Comparison of ENCODE assay signal across 9 mouse cellular contexts in genomic region chr15:98792233-98793020, GRCm38 (mm10). TPM values are rescaled to one million over a fixed set of nuclear protein-coding genes. Genes with fewer than 3 reads are reported as not detected.
DNase-seq lines count a peak whose midpoint lies in the region; ATAC-seq and TF ChIP-seq lines count a peak whose summit lies in the region.
"Had no signal": no experiment of that assay in that cellular context is flagged by ENCODE, and none has a peak within 500 bp of the region (broad histone marks: within the 10 kb centered on the region; RNA-seq: fewer than 3 reads in every experiment).

No protein-coding gene starts in this region.

- peak overlapping the region; percentile 30 for H3K4me3 ChIP-seq in embryonic facial prominence, embryonic 12.5 days
- peak overlapping the region; percentile 34 for H3K4me3 ChIP-seq in intestine, postnatal 0 days (ENCODE audit: low read depth, low read length)

- WGBS in embryonic facial prominence, embryonic 12.5 days, result 3% methylated on average over 75 of the region's 75 CpGs
- WGBS in intestine, postnatal 0 days, result 1% methylated on average over 74 of the region's 75 CpGs

- no peak overlapping the region for H3K9ac ChIP-seq in embryonic facial prominence, embryonic 12.5 days
- H3K9ac ChIP-seq in intestine, postnatal 0 days (ENCODE audit: low read depth, low read length), result no peak overlapping the region

- no peak overlapping the region for H3K27ac ChIP-seq in embryonic facial prominence, embryonic 12.5 days
- H3K27ac ChIP-seq in intestine, postnatal 0 days (ENCODE audit: low read depth, low read length), result no peak overlapping the region

- peak; percentile 59 for DNase-seq in layer of hippocampus, adult 9-11 months
- DNase-seq in layer of hippocampus, postnatal 25 days (ENCODE audit: extremely low spot score in 1 of 2, low spot score in 1 of 2), result no peak
- DNase-seq in right cerebral cortex, postnatal 14 days, result peak; percentile 57
- DNase-seq in adrenal gland, adult 2 months, result no peak
- no peak for DNase-seq in ovary, postnatal 10 days (ENCODE audit: low spot score)
- DNase-seq in kidney, postnatal 14 days, result no peak

- no peak for ATAC-seq in embryonic facial prominence, embryonic 12.5 days (ENCODE audit: insufficient number of reproducible peaks, insufficient read depth, low FRiP score, low TSS enrichment)
- ATAC-seq in intestine, postnatal 0 days, result no peak

- no peaks in the 10 kb centered on the region for H3K36me3 ChIP-seq in embryonic facial prominence, embryonic 12.5 days
- no peaks in the 10 kb centered on the region for H3K36me3 ChIP-seq in intestine, postnatal 0 days (ENCODE audit: control insufficient read depth, insufficient read depth)

- H3K27me3 ChIP-seq in embryonic facial prominence, embryonic 12.5 days, result peaks cover 100% of the 10 kb centered on the region
- peaks cover 97% of the 10 kb centered on the region for H3K27me3 ChIP-seq in intestine, postnatal 0 days (replicated peaks; ENCODE audit: control insufficient read depth, insufficient read depth, low read length)

- H3K9me3 ChIP-seq in embryonic facial prominence, embryonic 12.5 days, result no peaks in the 10 kb centered on the region
- no peaks in the 10 kb centered on the region for H3K9me3 ChIP-seq in intestine, postnatal 0 days (ENCODE audit: control insufficient read depth)

- no peak for TF ChIP-seq CTCF in intestine, postnatal 0 days (IDR thresholded peaks at IDR 0.05; ENCODE audit: low read depth)

- H3K4me1 ChIP-seq in embryonic facial prominence, embryonic 12.5 days, result peaks cover 20% of the 10 kb centered on the region
- H3K4me1 ChIP-seq in intestine, postnatal 0 days (replicated peaks; ENCODE audit: control insufficient read depth, insufficient read depth, low read length), result peaks cover 4% of the 10 kb centered on the region; the same call in 1 of the 2 replicates

- H3K4me2 ChIP-seq in embryonic facial prominence, embryonic 12.5 days (replicated peaks), result peak overlapping the region; percentile 45
- H3K4me2 ChIP-seq in intestine, postnatal 0 days (replicated peaks; ENCODE audit: low read depth), result peak overlapping the region; percentile 32

RNA-seq across cellular contexts. Expression of gene Wnt1, which starts 2.8 kb away (rescaled TPM):
- total RNA-seq in layer of hippocampus, postnatal 25 days (2021), result not detected
- 0.13 and 0.38 TPM in 2 replicates for polyA plus RNA-seq in embryonic facial prominence, embryonic 12.5 days (2016; fragmentation: Nextera tagmentation; extraction: Ambion mirVana)
- not detected in 2 replicates for polyA plus RNA-seq in intestine, postnatal 0 days (2015; fragmentation: Nextera tagmentation; extraction: Ambion mirVana)
- total RNA-seq in adrenal gland, adult 2 months (2021), result not detected
- 0.08 TPM in 1 of 2 replicates, not detected in the other for polyA plus RNA-seq in adrenal gland, adult 2 months (2012; rRNA removed)
- total RNA-seq: left cerebral cortex, postnatal 14 days had no signal

RNA-seq across cellular contexts. Expression of gene Wnt10b, which starts 14.5 kb away (rescaled TPM):
- under 1 TPM; 0.31 to 0.37 TPM for total RNA-seq in layer of hippocampus, postnatal 25 days (2021)
- 1.5 and 1.7 TPM in 2 replicates for polyA plus RNA-seq in embryonic facial prominence, embryonic 12.5 days (2016; fragmentation: Nextera tagmentation; extraction: Ambion mirVana)
- 0.08 TPM in 1 of 2 replicates, not detected in the other for polyA plus RNA-seq in intestine, postnatal 0 days (2015; fragmentation: Nextera tagmentation; extraction: Ambion mirVana)
- total RNA-seq in adrenal gland, adult 2 months (2021), result 1 to 10 TPM in 1 of 2 experiments, under 1 TPM in 1; 0.84 to 2.2 TPM
- 0.45 and 2.2 TPM in 2 replicates for polyA plus RNA-seq in adrenal gland, adult 2 months (2012; rRNA removed)

RNA-seq across cellular contexts. Expression of gene Ddn, which starts 16.9 kb away (rescaled TPM):
- 1,000 to 10,000 TPM; 1,586 to 1,599 TPM for total RNA-seq in layer of hippocampus, postnatal 25 days (2021)
- polyA plus RNA-seq in embryonic facial prominence, embryonic 12.5 days (2016; fragmentation: Nextera tagmentation; extraction: Ambion mirVana), result 0.04 TPM in 1 of 2 replicates, not detected in the other
- 0.07 TPM in 1 of 2 replicates, not detected in the other for polyA plus RNA-seq in intestine, postnatal 0 days (2015; fragmentation: Nextera tagmentation; extraction: Ambion mirVana)
- under 1 TPM in 1 of 2 experiments, not detected in 1; 0.35 TPM for total RNA-seq in adrenal gland, adult 2 months (2021)
- polyA plus RNA-seq in adrenal gland, adult 2 months (2012; rRNA removed), result 0.03 and 0.08 TPM in 2 replicates

RNA-seq across cellular contexts. Expression of gene Arf3, which starts 29.4 kb away (rescaled TPM):
- total RNA-seq in layer of hippocampus, postnatal 25 days (2021), result 100 to 1,000 TPM; 759 to 832 TPM
- polyA plus RNA-seq in embryonic facial prominence, embryonic 12.5 days (2016; fragmentation: Nextera tagmentation; extraction: Ambion mirVana), result 51.2 and 52.1 TPM in 2 replicates
- polyA plus RNA-seq in intestine, postnatal 0 days (2015; fragmentation: Nextera tagmentation; extraction: Ambion mirVana), result 31.8 and 35.3 TPM in 2 replicates
- 100 to 1,000 TPM; 130 to 136 TPM for total RNA-seq in adrenal gland, adult 2 months (2021)
- 82.4 and 106 TPM in 2 replicates for polyA plus RNA-seq in adrenal gland, adult 2 months (2012; rRNA removed)

RNA-seq across cellular contexts. Expression of gene Prkag1, which starts 38.9 kb away (rescaled TPM):
- total RNA-seq in layer of hippocampus, postnatal 25 days (2021), result 10 to 100 TPM; 51.2 to 51.3 TPM
- 85.9 and 87.1 TPM in 2 replicates for polyA plus RNA-seq in embryonic facial prominence, embryonic 12.5 days (2016; fragmentation: Nextera tagmentation; extraction: Ambion mirVana)
- 67.0 and 67.3 TPM in 2 replicates for polyA plus RNA-seq in intestine, postnatal 0 days (2015; fragmentation: Nextera tagmentation; extraction: Ambion mirVana)
- total RNA-seq in adrenal gland, adult 2 months (2021), result 10 to 100 TPM; 77.1 to 79.8 TPM
- 54.9 and 57.3 TPM in 2 replicates for polyA plus RNA-seq in adrenal gland, adult 2 months (2012; rRNA removed)

Comparison
In these comparisons a context has a peak if more than half of its experiments do, and no peak if none do; other contexts are left out.
1. DNase-seq: peak in layer of hippocampus, adult 9-11 months (single experiment) and right cerebral cortex, postnatal 14 days (single experiment); none in layer of hippocampus, postnatal 25 days (0 of 2), adrenal gland, adult 2 months (single experiment), ovary, postnatal 10 days (single experiment) and kidney, postnatal 14 days (single experiment).